ENCODE assay signal across 8 mouse cellular contexts in genomic region chr2:69635807-69636206, GRCm38 (mm10). TPM values are rescaled to one million over a fixed set of nuclear protein-coding genes. Genes with fewer than 3 reads are reported as not detected.
DNase-seq lines count a peak whose midpoint lies in the region; ATAC-seq and TF ChIP-seq lines count a peak whose summit lies in the region.

No protein-coding gene starts in this region.

- no peak overlapping the region for H3K27ac ChIP-seq in forebrain, embryonic 11.5 days (ENCODE audit: low read depth, low read length)
- H3K27ac ChIP-seq in forebrain, embryonic 16.5 days (ENCODE audit: low read length) = no peak overlapping the region
- no peak overlapping the region for H3K27ac ChIP-seq in midbrain, postnatal 0 days (ENCODE audit: low read depth, low read length)

- ATAC-seq in forebrain, embryonic 11.5 days (replicated peaks; ENCODE audit: low FRiP score) = no peak
- no peak for ATAC-seq in forebrain, embryonic 16.5 days
- ATAC-seq in midbrain, postnatal 0 days (ENCODE audit: low FRiP score) = no peak

- DNase-seq in forebrain, embryonic 11.5 days (ENCODE audit: low spot score) = peak; percentile 66
- DNase-seq in urinary bladder, postnatal 14 days (ENCODE audit: low spot score) = peak; percentile 49
- DNase-seq in urinary bladder, adult 2 months (ENCODE audit: low spot score) = no peak
- peak; percentile 45 for DNase-seq in embryo, embryonic 11 days
- peak; percentile 51 to 81 for DNase-seq in kidney, postnatal 36 days
- peak; percentile 8 for DNase-seq in midbrain, postnatal 0 days (ENCODE audit: low spot score)
- peak; percentile 78 for DNase-seq in thymus, postnatal 14 days

- no peaks in the 10 kb centered on the region for H3K9me3 ChIP-seq in forebrain, embryonic 11.5 days (ENCODE audit: control insufficient read depth, low read length)
- H3K9me3 ChIP-seq in forebrain, embryonic 16.5 days (ENCODE audit: control insufficient read depth, low read length) = no peaks in the 10 kb centered on the region
- H3K9me3 ChIP-seq in midbrain, postnatal 0 days (ENCODE audit: low read length) = no peaks in the 10 kb centered on the region

- H3K4me2 ChIP-seq in forebrain, embryonic 11.5 days (ENCODE audit: low read depth, low read length, severe bottlenecking) = no peak overlapping the region
- no peak overlapping the region for H3K4me2 ChIP-seq in forebrain, embryonic 16.5 days (ENCODE audit: low read length)
- no peak overlapping the region for H3K4me2 ChIP-seq in midbrain, postnatal 0 days (ENCODE audit: low read depth, low read length, poor library complexity, severe bottlenecking)

- no peaks in the 10 kb centered on the region for H3K4me1 ChIP-seq in forebrain, embryonic 11.5 days (replicated peaks; ENCODE audit: control insufficient read depth, insufficient read depth, low read length)
- H3K4me1 ChIP-seq in forebrain, embryonic 16.5 days (replicated peaks; ENCODE audit: control insufficient read depth, insufficient read depth, low read length) = no peaks in the 10 kb centered on the region
- no peaks in the 10 kb centered on the region for H3K4me1 ChIP-seq in midbrain, postnatal 0 days (ENCODE audit: insufficient read depth, low read length)

- no peaks in the 10 kb centered on the region for H3K27me3 ChIP-seq in forebrain, embryonic 11.5 days (ENCODE audit: control insufficient read depth, insufficient read depth, low read length)
- H3K27me3 ChIP-seq in forebrain, embryonic 16.5 days (replicated peaks; ENCODE audit: control insufficient read depth, insufficient read depth, low read length) = 0 out of 2 replicates have a peak, but pooled peaks cover 3% of the 10 kb centered on the region
- H3K27me3 ChIP-seq in midbrain, postnatal 0 days (ENCODE audit: insufficient read depth, low read length) = no peaks in the 10 kb centered on the region

- H3K4me3 ChIP-seq in forebrain, embryonic 11.5 days (ENCODE audit: low read depth, low read length) = no peak overlapping the region
- no peak overlapping the region for H3K4me3 ChIP-seq in forebrain, embryonic 16.5 days (replicated peaks; ENCODE audit: low read length)
- no peak overlapping the region for H3K4me3 ChIP-seq in midbrain, postnatal 0 days (ENCODE audit: low read depth, low read length)

- TF ChIP-seq CTCF in midbrain, postnatal 0 days (IDR thresholded peaks at IDR 0.05) = peak; percentile 59

- H3K9ac ChIP-seq in forebrain, embryonic 11.5 days (ENCODE audit: low read length) = no peak overlapping the region
- no peak overlapping the region for H3K9ac ChIP-seq in forebrain, embryonic 16.5 days (replicated peaks; ENCODE audit: low read depth, low read length)
- no peak overlapping the region for H3K9ac ChIP-seq in midbrain, postnatal 0 days (replicated peaks; ENCODE audit: low read length, poor library complexity, severe bottlenecking)

- 67% methylated on average over 6 of the region's 6 CpGs for WGBS in forebrain, embryonic 11.5 days
- WGBS in forebrain, embryonic 16.5 days = 63% methylated on average over 6 of the region's 6 CpGs
- WGBS in midbrain, postnatal 0 days = 70% methylated on average over 6 of the region's 6 CpGs

- no peaks in the 10 kb centered on the region for H3K36me3 ChIP-seq in forebrain, embryonic 11.5 days (ENCODE audit: control insufficient read depth, insufficient read depth, low read length)
- no peaks in the 10 kb centered on the region for H3K36me3 ChIP-seq in forebrain, embryonic 16.5 days (ENCODE audit: control insufficient read depth, insufficient read depth)
- H3K36me3 ChIP-seq in midbrain, postnatal 0 days (ENCODE audit: insufficient read depth, low read length) = no peaks in the 10 kb centered on the region

RNA-seq across cellular contexts. Expression of gene Bbs5, which starts 11.2 kb away (rescaled TPM):
- polyA plus RNA-seq in forebrain, embryonic 11.5 days (2014; fragmentation: Nextera tagmentation; extraction: Ambion mirVana) = 11.0 and 18.8 TPM in 2 replicates
- polyA plus RNA-seq in forebrain, embryonic 16.5 days (2015; fragmentation: Nextera tagmentation; extraction: Ambion mirVana) = 19.6 and 22.7 TPM in 2 replicates
- 10.5 and 17.2 TPM in 2 replicates for polyA plus RNA-seq in urinary bladder, adult 2 months (2012; rRNA removed)
- 17.2 and 25.3 TPM in 2 replicates for total RNA-seq in midbrain, postnatal 0 days (2014; rRNA removed)
- 27.3 and 28.4 TPM in 2 replicates for polyA plus RNA-seq in midbrain, postnatal 0 days (2015; fragmentation: Nextera tagmentation; extraction: Ambion mirVana)

RNA-seq across cellular contexts. Expression of gene Klhl41, which starts 34.1 kb away (rescaled TPM):
- 0.13 and 0.15 TPM in 2 replicates for polyA plus RNA-seq in forebrain, embryonic 11.5 days (2014; fragmentation: Nextera tagmentation; extraction: Ambion mirVana)
- polyA plus RNA-seq in forebrain, embryonic 16.5 days (2015; fragmentation: Nextera tagmentation; extraction: Ambion mirVana) = 0.12 TPM in 1 of 2 replicates, not detected in the other
- 0.56 and 0.65 TPM in 2 replicates for polyA plus RNA-seq in urinary bladder, adult 2 months (2012; rRNA removed)
- total RNA-seq in midbrain, postnatal 0 days (2014; rRNA removed) = not detected in 2 replicates
- 0.11 TPM in 1 of 2 replicates, not detected in the other for polyA plus RNA-seq in midbrain, postnatal 0 days (2015; fragmentation: Nextera tagmentation; extraction: Ambion mirVana)

RNA-seq across cellular contexts. Expression of gene Lrp2, which starts 49.9 kb away (rescaled TPM):
- polyA plus RNA-seq in forebrain, embryonic 11.5 days (2014; fragmentation: Nextera tagmentation; extraction: Ambion mirVana) = 3.0 and 3.1 TPM in 2 replicates
- 0.27 and 0.30 TPM in 2 replicates for polyA plus RNA-seq in forebrain, embryonic 16.5 days (2015; fragmentation: Nextera tagmentation; extraction: Ambion mirVana)
- 0.19 and 0.22 TPM in 2 replicates for polyA plus RNA-seq in urinary bladder, adult 2 months (2012; rRNA removed)
- 2.3 and 2.9 TPM in 2 replicates for total RNA-seq in midbrain, postnatal 0 days (2014; rRNA removed)
- 0.22 and 0.31 TPM in 2 replicates for polyA plus RNA-seq in midbrain, postnatal 0 days (2015; fragmentation: Nextera tagmentation; extraction: Ambion mirVana)
